Mouse (Mus musculus) lung, embryonic 16.5 days (tissue): ENCODE measurements around the gene Bcl11a. TPM values are rescaled to one million over a fixed set of nuclear protein-coding genes. Genes with fewer than 3 reads are reported as not detected.

Experiments
- ATAC-seq: fragments of 200-750 bp; cut with Nextera tagmentation; 2 replicates; pipeline ENCODE4 v1.8.0; 2017; ENCODE audit warnings: low read depth, mild to moderate bottlenecking, moderate library complexity
- H3K27ac ChIP-seq: fragments of 300-500 bp; sonication (generic); 2 replicates; pipeline ENCODE4 v1.5.1; 2014; ENCODE audit warnings: mild to moderate bottlenecking, control low read depth, low read length
- H3K27me3 ChIP-seq: fragments of 300-500 bp; sonication (generic); 2 replicates; pipeline ENCODE4 v1.6.1; 2014; ENCODE audit warnings: low read depth, low read length, mixed read lengths; ENCODE audit not compliant: control insufficient read depth, insufficient read depth
- H3K36me3 ChIP-seq: fragments of 300-500 bp; sonication (generic); 2 replicates; pipeline ENCODE4 v1.6.1; 2014; ENCODE audit warnings: low read length; ENCODE audit not compliant: control insufficient read depth, insufficient read depth
- H3K4me1 ChIP-seq: fragments of 300-500 bp; sonication (generic); replicated peaks from 2 replicates; pipeline ENCODE4 v1.6.1; 2014; ENCODE audit warnings: low read length, mixed read lengths; ENCODE audit not compliant: control insufficient read depth, insufficient read depth
- H3K4me2 ChIP-seq: fragments of 300-500 bp; sonication (generic); 2 replicates; pipeline ENCODE4 v1.6.1; 2014; ENCODE audit warnings: low read depth, low read length, control low read depth
- H3K4me3 ChIP-seq: fragments of 300-500 bp; sonication (generic); 2 replicates; pipeline ENCODE4 v1.5.1; 2014; ENCODE audit warnings: mild to moderate bottlenecking, low read length, control low read depth
- H3K9ac ChIP-seq: fragments of 300-500 bp; sonication (generic); 2 replicates; pipeline ENCODE4 v1.6.1; 2014; ENCODE audit warnings: low read length, control low read depth
- H3K9me3 ChIP-seq: fragments of 300-500 bp; sonication (generic); 2 replicates; pipeline ENCODE4 v1.6.1; 2016; ENCODE audit warnings: low read length; ENCODE audit not compliant: control insufficient read depth
- WGBS: fragments of 180-500 bp; shearing (Covaris S2); extraction: QIAGEN DNeasy Blood & Tissue Kit; methylation state at CpG from one replicate; pipeline ENCODE4 v1.1.7; 2014; 5-methylcytosine and 5-hydroxymethylcytosine counted together
- polyA plus RNA-seq: library from polyadenylated mRNA; unstranded; fragments of >200 nt; fragmentation: Nextera tagmentation; extraction: Ambion mirVana; gene quantifications from 2 replicates; pipeline ENCODE4 v1.2.1, GENCODE M21; 2015

Bcl11a gene
- polyA plus RNA-seq, 1 experiment from 2014 or later = 15.3 TPM

- Histone ChIP-seq H3K4me2 (peak overlapping the region; percentile 97), H3K27me3 (peaks cover 15% of the 10 kb centered on the region), H3K27ac (peak overlapping the region; percentile 89), H3K36me3 (no peaks in the 10 kb centered on the region), H3K9me3 (no peaks in the 10 kb centered on the region), H3K4me1 (peaks cover 27% of the 10 kb centered on the region), H3K4me3 (peak overlapping the region; percentile 65), H3K9ac (peak overlapping the region; percentile 74)
- ATAC-seq = no peak
- WGBS = under 1% methylated on average over 29 of the region's 38 CpGs
Measured at GRCm38 (mm10) chr11:24078706-24079316, 955 bp downstream of the Bcl11a start.

GRCm38 (mm10) chr11:24079392-24080391, 1.8 kb downstream of the Bcl11a start:
- Histone ChIP-seq H3K27me3 (peaks cover 7% of the 10 kb centered on the region), H3K36me3 (no peaks in the 10 kb centered on the region), H3K4me1 (peaks cover 21% of the 10 kb centered on the region), H3K4me2 (peak overlapping the region; percentile 97), H3K9ac (peak overlapping the region; percentile 74), H3K4me3 (peak overlapping the region; percentile 65), H3K9me3 (no peaks in the 10 kb centered on the region), H3K27ac (peak overlapping the region; percentile 82)
- WGBS = under 1% methylated on average over 43 of the region's 43 CpGs
- ATAC-seq = peak; percentile 13

GRCm38 (mm10) chr11:24080541-24080940, 2.7 kb downstream of the Bcl11a start:
- Histone ChIP-seq H3K9me3 (no peaks in the 10 kb centered on the region), H3K27ac (peak overlapping the region; percentile 82; the same call in 1 of the 2 replicates), H3K36me3 (peaks cover under 1% of the 10 kb centered on the region; the same call in 1 of the 2 replicates), H3K9ac (peak overlapping the region; percentile 74), H3K4me2 (peak overlapping the region; percentile 97), H3K27me3 (peaks cover 2% of the 10 kb centered on the region), H3K4me3 (peak overlapping the region; percentile 65), H3K4me1 (peaks cover 14% of the 10 kb centered on the region)
- under 1% methylated on average over 24 of the region's 30 CpGs for WGBS
- ATAC-seq = peak; percentile 8

- WGBS = under 1% methylated on average over 35 of the region's 35 CpGs
Measured at GRCm38 (mm10) chr11:24081016-24081686, 3.3 kb downstream of the Bcl11a start.

GRCm38 (mm10) chr11:24081687-24082384, 4.0 kb downstream of the Bcl11a start:
- Histone ChIP-seq H3K9me3 (no peaks in the 10 kb centered on the region), H3K4me1 (peaks cover 12% of the 10 kb centered on the region), H3K9ac (peak overlapping the region; percentile 74), H3K36me3 (peaks cover 4% of the 10 kb centered on the region; the same call in 1 of the 2 replicates), H3K4me2 (peak overlapping the region; percentile 97), H3K27me3 (no peaks in the 10 kb centered on the region), H3K27ac (peak overlapping the region; percentile 70), H3K4me3 (peak overlapping the region; percentile 65)
- under 1% methylated on average over 43 of the region's 43 CpGs for WGBS
- peak; percentile 19; the same call in 1 of the 2 replicates for ATAC-seq

More at GRCm38 (mm10) chr11:24081016-24081686, 3.3 kb downstream of the Bcl11a start:
- peak overlapping the region; percentile 65 for H3K4me3 ChIP-seq
- H3K27me3 ChIP-seq = no peaks in the 10 kb centered on the region
- H3K4me1 ChIP-seq = peaks cover 12% of the 10 kb centered on the region
- H3K9me3 ChIP-seq = no peaks in the 10 kb centered on the region
- peak overlapping the region; percentile 74 for H3K9ac ChIP-seq
- peak; percentile 51 for ATAC-seq
- H3K4me2 ChIP-seq = peak overlapping the region; percentile 97
- peak overlapping the region; percentile 70 for H3K27ac ChIP-seq
- peaks cover 4% of the 10 kb centered on the region; the same call in 1 of the 2 replicates for H3K36me3 ChIP-seq

- Histone ChIP-seq H3K36me3 (peaks cover 4% of the 10 kb centered on the region; the same call in 1 of the 2 replicates), H3K9ac (peak overlapping the region; percentile 74), H3K27ac (peak overlapping the region; percentile 70), H3K9me3 (no peaks in the 10 kb centered on the region), H3K27me3 (no peaks in the 10 kb centered on the region), H3K4me2 (peak overlapping the region; percentile 97), H3K4me1 (peaks cover 12% of the 10 kb centered on the region), H3K4me3 (peak overlapping the region; percentile 65)
- WGBS = 26% methylated on average over 11 of the region's 11 CpGs
- ATAC-seq = no peak
Measured at GRCm38 (mm10) chr11:24082385-24083075, 4.7 kb downstream of the Bcl11a start.

- Histone ChIP-seq H3K4me1 (peaks cover 12% of the 10 kb centered on the region), H3K9me3 (no peaks in the 10 kb centered on the region), H3K27me3 (no peaks in the 10 kb centered on the region), H3K4me3 (no peak overlapping the region), H3K4me2 (no peak overlapping the region), H3K27ac (no peak overlapping the region), H3K9ac (no peak overlapping the region), H3K36me3 (peaks cover 4% of the 10 kb centered on the region; the same call in 1 of the 2 replicates)
- ATAC-seq = no peak
- WGBS = 46% methylated on average over 1 of the region's 1 CpGs
Measured at GRCm38 (mm10) chr11:24083076-24083405, 5.2 kb downstream of the Bcl11a start.

GRCm38 (mm10) chr11:24083423-24083822, 5.6 kb downstream of the Bcl11a start:
- 50% methylated on average over 7 of the region's 7 CpGs for WGBS
- Histone ChIP-seq H3K27me3 (no peaks in the 10 kb centered on the region), H3K4me3 (no peak overlapping the region), H3K9ac (no peak overlapping the region), H3K27ac (no peak overlapping the region), H3K36me3 (peaks cover 4% of the 10 kb centered on the region; the same call in 1 of the 2 replicates), H3K4me1 (peaks cover 12% of the 10 kb centered on the region), H3K9me3 (no peaks in the 10 kb centered on the region), H3K4me2 (no peak overlapping the region)
- ATAC-seq = no peak
